Mouse (Mus musculus) hindbrain, embryonic 15.5 days (tissue): ENCODE measurements around the gene Add1. TPM values are rescaled to one million over a fixed set of nuclear protein-coding genes. Genes with fewer than 3 reads are reported as not detected.
A peak's percentile ranks its signal among the peaks of the same experiment; 100 is the strongest.
"Not testable (repeated sequence)": the region's sequence is repeated elsewhere in the genome, so short reads cannot be mapped to it uniquely, and the experiment has no call there.

Experiments
- ATAC-seq: fragments of 200-750 bp; cut with Nextera tagmentation; 2 replicates; pipeline ENCODE4 v1.8.0; 2017; ENCODE audit warnings: low read depth, moderate number of reproducible peaks, moderate TSS enrichment; ENCODE audit not compliant: low FRiP score
- H3K27ac ChIP-seq: fragments of 300-500 bp; sonication (generic); replicated peaks from 2 replicates; pipeline ENCODE4 v1.5.1; 2015; ENCODE audit warnings: mild to moderate bottlenecking, inconsistent platforms
- H3K27me3 ChIP-seq: fragments of 300-500 bp; sonication (generic); 2 replicates; pipeline ENCODE4 v1.6.1; 2015; ENCODE audit warnings: control low read depth, inconsistent platforms
- H3K36me3 ChIP-seq: fragments of 300-500 bp; sonication (generic); 2 replicates; pipeline ENCODE4 v1.6.1; 2015; ENCODE audit warnings: control low read depth, inconsistent platforms
- H3K4me1 ChIP-seq: fragments of 300-500 bp; sonication (generic); replicated peaks from 2 replicates; pipeline ENCODE4 v1.6.1; 2015; ENCODE audit warnings: control low read depth, inconsistent platforms
- H3K4me2 ChIP-seq: fragments of 300-500 bp; sonication (generic); 2 replicates; pipeline ENCODE4 v1.6.1; 2015; ENCODE audit warnings: moderate library complexity, mild to moderate bottlenecking, inconsistent platforms
- H3K4me3 ChIP-seq: fragments of 300-500 bp; sonication (generic); 2 replicates; pipeline ENCODE4 v1.5.1; 2015; ENCODE audit warnings: mild to moderate bottlenecking, inconsistent platforms
- H3K9ac ChIP-seq: fragments of 300-500 bp; sonication (generic); 2 replicates; pipeline ENCODE4 v1.6.1; 2015; ENCODE audit warnings: inconsistent platforms
- H3K9me3 ChIP-seq: fragments of 300-500 bp; sonication (generic); 2 replicates; pipeline ENCODE4 v1.6.1; 2016; ENCODE audit warnings: control low read depth, inconsistent platforms
- WGBS: fragments of 180-500 bp; shearing (Covaris S2); methylation state at CpG from one replicate; pipeline ENCODE4 v1.1.7; 2015; 5-methylcytosine and 5-hydroxymethylcytosine counted together
- polyA plus RNA-seq: library from polyadenylated mRNA; unstranded; fragments of >200 nt; fragmentation: Nextera tagmentation; extraction: Ambion mirVana; gene quantifications from 2 replicates; pipeline ENCODE4 v1.2.1, GENCODE M21; 2015

Add1 gene
- polyA plus RNA-seq, 1 experiment from 2014 or later = 221 TPM

DNA sequence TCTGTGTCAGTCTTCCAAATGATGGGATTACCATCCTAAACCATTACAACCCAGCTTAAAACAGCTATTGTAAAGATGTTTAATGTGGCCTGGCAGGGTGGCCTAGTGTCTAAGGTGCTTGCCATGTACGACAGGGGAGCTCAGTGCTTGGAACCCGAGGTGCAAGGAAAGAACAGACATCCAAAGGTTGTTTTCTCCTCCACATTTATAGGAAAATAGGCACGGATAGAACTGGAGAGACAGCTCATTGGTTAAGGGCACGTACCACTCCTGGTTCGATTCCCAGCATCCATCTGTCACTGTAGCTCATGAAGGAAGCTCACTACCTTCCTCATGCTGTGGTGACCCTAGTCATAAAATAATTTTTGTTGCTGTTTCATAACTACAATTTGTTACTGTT lies 14.4 kb downstream of the Add1 start:
- no peaks in the 10 kb centered on the region for H3K9me3 ChIP-seq
- no peak overlapping the region for H3K9ac ChIP-seq
- no peak overlapping the region for H3K4me2 ChIP-seq
- no peak overlapping the region for H3K4me3 ChIP-seq
- H3K36me3 ChIP-seq = no peaks in the 10 kb centered on the region
- H3K4me1 ChIP-seq = peaks cover 33% of the 10 kb centered on the region
- WGBS = 88% methylated on average over 5 of the region's 5 CpGs
- no peaks in the 10 kb centered on the region for H3K27me3 ChIP-seq
- ATAC-seq = no peak
- no peak overlapping the region for H3K27ac ChIP-seq

GRCm38 (mm10) chr5:34590059-34590458 lies 16.6 kb downstream of the Add1 start:
- Histone ChIP-seq H3K27ac (no peak overlapping the region), H3K4me1 (peaks cover 26% of the 10 kb centered on the region), H3K4me2 (no peak overlapping the region), H3K4me3 (no peak overlapping the region), H3K9me3 (no peaks in the 10 kb centered on the region), H3K36me3 (no peaks in the 10 kb centered on the region), H3K9ac (no peak overlapping the region), H3K27me3 (no peaks in the 10 kb centered on the region)
- no peak for ATAC-seq
- 10% methylated on average over 5 of the region's 5 CpGs for WGBS

DNA sequence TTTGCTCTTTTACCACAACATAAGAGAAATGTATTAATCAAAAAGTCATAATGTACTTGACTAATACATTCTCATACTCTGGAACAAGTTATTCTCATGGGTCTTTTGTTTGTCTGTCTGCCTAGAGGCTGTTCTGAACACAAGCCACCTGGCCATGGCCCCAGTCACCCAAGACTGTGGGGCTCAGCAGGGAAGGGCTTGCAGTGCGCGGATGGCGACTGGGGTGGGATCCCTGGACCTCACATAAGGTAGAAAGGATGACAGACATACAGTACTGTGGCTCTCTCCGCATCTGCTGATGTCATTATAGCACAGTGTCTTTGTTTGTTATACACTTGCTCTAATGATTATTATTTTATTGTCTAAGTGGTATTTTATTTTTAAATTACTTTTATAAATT lies 17.2 kb downstream of the Add1 start:
- Histone ChIP-seq H3K36me3 (no peaks in the 10 kb centered on the region), H3K4me1 (peaks cover 26% of the 10 kb centered on the region), H3K4me2 (no peak overlapping the region), H3K27me3 (no peaks in the 10 kb centered on the region), H3K9ac (no peak overlapping the region), H3K4me3 (no peak overlapping the region), H3K27ac (no peak overlapping the region), H3K9me3 (no peaks in the 10 kb centered on the region)
- 48% methylated on average over 4 of the region's 4 CpGs for WGBS
- ATAC-seq = no peak

DNA sequence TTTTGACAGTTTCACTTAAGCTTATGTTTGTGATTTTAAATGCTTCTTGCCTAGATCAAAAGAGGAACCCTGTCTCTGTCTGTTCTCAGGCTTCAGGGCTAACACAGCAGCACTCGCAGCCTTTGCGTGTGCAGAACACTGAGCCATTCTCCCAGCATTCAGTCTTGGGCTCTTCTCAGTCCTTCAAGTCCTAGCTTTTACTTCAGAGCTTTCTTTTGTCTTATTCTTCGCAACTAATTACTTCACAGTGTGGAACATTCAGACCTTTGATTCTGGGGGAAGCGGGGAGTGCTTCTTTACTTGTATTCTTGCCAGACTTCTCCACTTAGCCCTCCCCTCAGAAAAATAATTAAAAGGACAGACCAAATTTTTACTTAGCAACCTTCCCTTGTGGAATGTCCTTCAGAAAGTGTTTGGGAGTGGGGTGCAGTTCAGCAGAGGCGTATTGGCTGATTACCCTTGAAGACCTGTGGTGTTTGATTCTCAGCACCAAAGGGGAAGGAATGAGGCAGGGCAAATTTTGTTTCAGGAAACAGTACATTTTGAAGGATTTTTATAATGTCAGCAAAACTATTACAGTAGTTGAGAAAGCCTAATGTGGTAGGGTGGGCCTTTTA lies 18.0 kb downstream of the Add1 start:
- Histone ChIP-seq H3K4me2 (no peak overlapping the region), H3K4me1 (peaks cover 26% of the 10 kb centered on the region), H3K4me3 (no peak overlapping the region), H3K9ac (no peak overlapping the region), H3K27me3 (no peaks in the 10 kb centered on the region), H3K9me3 (no peaks in the 10 kb centered on the region), H3K36me3 (no peaks in the 10 kb centered on the region), H3K27ac (0 out of 2 replicates have a peak overlapping the region, but pooled peaks have one; percentile 51)
- ATAC-seq = no peak
- WGBS = 28% methylated on average over 5 of the region's 5 CpGs

- not testable (repeated sequence) for H3K27me3 ChIP-seq, H3K36me3 ChIP-seq, H3K4me3 ChIP-seq, H3K9ac ChIP-seq, H3K27ac ChIP-seq, ATAC-seq, H3K9me3 ChIP-seq, H3K4me2 ChIP-seq
- H3K4me1 ChIP-seq = peaks cover 22% of the 10 kb centered on the region
- 80% methylated on average over 5 of the region's 5 CpGs for WGBS
Observed at GRCm38 (mm10) chr5:34592224-34592623, 18.8 kb downstream of the Add1 start.

DNA sequence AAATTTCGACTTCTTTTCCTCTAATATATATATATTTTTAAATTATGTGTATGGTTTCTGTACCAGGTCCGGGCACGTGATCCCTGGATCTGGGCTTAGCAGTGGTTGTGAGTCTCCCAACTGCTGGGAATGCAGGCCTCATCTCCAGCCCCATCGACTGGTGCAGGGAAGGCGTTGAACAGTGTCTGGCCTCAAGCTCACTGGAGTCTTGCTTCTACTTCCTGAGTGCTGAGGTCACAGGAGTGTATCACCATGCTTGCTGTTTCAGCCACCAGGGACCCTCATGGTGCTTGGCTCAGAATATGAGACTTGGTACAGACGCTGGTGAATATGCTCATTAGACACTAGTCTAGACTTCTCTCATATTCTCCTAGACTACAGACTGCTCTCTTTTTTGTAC lies 19.2 kb downstream of the Add1 start:
- ATAC-seq = no peak
- no peaks in the 10 kb centered on the region for H3K27me3 ChIP-seq
- no peaks in the 10 kb centered on the region for H3K36me3 ChIP-seq
- H3K4me2 ChIP-seq = no peak overlapping the region
- peaks cover 19% of the 10 kb centered on the region for H3K4me1 ChIP-seq
- 93% methylated on average over 6 of the region's 6 CpGs for WGBS
- no peaks in the 10 kb centered on the region for H3K9me3 ChIP-seq
- H3K27ac ChIP-seq = no peak overlapping the region
- no peak overlapping the region for H3K9ac ChIP-seq
- no peak overlapping the region for H3K4me3 ChIP-seq

DNA sequence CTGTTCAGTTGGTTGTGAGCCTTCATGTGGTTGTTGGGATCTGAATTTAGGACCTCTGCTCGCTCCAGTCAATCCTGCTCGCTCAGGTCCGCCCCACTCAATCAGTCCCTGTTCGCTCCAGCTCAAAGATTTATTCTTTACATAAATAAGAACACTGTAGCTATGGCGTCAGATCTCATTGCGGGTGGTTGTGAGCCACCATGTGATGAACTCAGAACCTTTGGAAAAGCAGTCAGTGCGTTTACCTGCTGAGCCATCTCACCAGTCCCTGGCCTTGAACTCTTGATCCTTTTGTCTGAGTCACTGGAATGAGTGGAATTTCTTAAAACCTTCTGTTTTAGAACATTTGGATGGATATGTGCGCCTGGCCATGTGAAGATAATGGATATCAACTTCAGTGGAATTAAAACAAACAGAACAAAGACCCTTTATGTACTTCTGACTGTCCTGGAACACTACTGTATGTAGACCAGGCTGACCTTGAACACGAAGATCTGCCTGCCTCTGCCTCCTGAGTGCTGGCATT lies 19.8 kb downstream of the Add1 start:
- ATAC-seq = no peak
- Histone ChIP-seq H3K27me3 (no peaks in the 10 kb centered on the region), H3K9ac (no peak overlapping the region), H3K27ac (no peak overlapping the region), H3K9me3 (no peaks in the 10 kb centered on the region), H3K36me3 (no peaks in the 10 kb centered on the region), H3K4me1 (peaks cover 19% of the 10 kb centered on the region), H3K4me2 (no peak overlapping the region), H3K4me3 (no peak overlapping the region)
- WGBS = 95% methylated on average over 9 of the region's 9 CpGs

DNA sequence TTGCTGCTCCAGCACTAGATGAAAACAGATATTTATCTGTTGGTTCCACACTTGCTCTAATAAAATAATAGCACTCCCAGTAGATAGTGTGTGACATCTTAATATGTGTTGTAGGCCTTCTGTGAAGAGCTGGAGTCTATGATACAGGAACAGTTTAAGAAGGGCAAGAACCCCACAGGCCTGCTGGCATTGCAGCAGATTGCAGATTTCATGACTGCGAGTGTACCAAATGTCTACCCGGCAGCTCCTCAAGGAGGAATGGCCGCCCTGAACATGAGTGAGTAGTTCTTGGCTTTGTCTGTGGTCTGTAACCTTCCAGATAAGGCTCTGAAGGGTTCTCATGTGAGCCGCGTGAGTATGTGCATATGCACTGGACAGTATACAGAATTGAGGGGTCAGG lies 31.1 kb downstream of the Add1 start:
- H3K27me3 ChIP-seq = no peaks in the 10 kb centered on the region
- peaks cover 61% of the 10 kb centered on the region for H3K36me3 ChIP-seq
- H3K4me3 ChIP-seq = no peak overlapping the region
- 91% methylated on average over 5 of the region's 5 CpGs for WGBS
- ATAC-seq = no peak
- no peak overlapping the region for H3K4me2 ChIP-seq
- H3K9me3 ChIP-seq = no peaks in the 10 kb centered on the region
- H3K9ac ChIP-seq = no peak overlapping the region
- H3K4me1 ChIP-seq = no peaks in the 10 kb centered on the region
- H3K27ac ChIP-seq = no peak overlapping the region

DNA sequence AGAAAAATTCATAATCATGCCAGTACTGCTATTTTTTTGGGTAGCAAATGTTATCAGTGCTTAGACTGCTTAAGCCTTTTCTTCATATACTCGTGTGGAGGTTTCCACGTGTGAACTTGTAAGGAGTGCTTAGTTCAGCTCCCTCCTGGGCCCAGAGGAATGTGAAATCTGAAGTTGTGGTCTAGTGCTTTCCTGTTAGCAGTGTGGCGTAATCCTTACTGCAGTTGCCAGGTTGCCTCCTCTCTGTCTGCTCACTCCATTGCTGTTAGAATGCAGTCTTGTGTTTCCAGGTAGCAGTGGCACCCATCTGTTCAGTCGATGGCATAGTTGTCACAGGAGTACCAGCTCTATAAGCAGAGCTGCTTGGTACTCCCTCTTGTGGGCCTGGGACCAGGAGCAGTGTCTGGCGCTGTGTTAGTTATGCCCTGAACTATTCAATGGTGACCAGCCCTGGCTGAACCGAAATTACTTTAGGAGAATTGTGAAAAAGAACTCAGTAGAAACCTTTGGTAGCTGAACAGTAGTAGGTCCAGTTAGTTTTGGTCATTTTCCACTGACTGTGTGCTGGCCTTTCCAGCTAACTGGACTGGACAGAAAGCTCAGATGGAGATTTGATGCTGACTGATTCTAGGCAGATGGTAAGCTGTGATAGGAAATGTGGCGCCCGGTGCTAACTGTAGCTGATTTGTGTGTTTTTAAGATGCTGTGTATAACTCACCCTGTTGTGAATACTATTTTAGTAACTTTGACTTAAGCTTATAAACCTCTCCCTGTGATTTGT lies 33.8 kb downstream of the Add1 start:
- Histone ChIP-seq H3K4me2 (no peak overlapping the region), H3K27me3 (no peaks in the 10 kb centered on the region), H3K9me3 (no peaks in the 10 kb centered on the region), H3K4me1 (no peaks in the 10 kb centered on the region), H3K27ac (no peak overlapping the region), H3K36me3 (peaks cover 70% of the 10 kb centered on the region), H3K9ac (no peak overlapping the region), H3K4me3 (no peak overlapping the region)
- no peak for ATAC-seq
- WGBS = 89% methylated on average over 8 of the region's 8 CpGs

GRCm38 (mm10) chr5:34608226-34608625 lies 34.8 kb downstream of the Add1 start:
- Histone ChIP-seq H3K36me3 (peaks cover 72% of the 10 kb centered on the region), H3K4me2 (no peak overlapping the region), H3K4me1 (no peaks in the 10 kb centered on the region), H3K27ac (no peak overlapping the region), H3K9ac (no peak overlapping the region), H3K9me3 (no peaks in the 10 kb centered on the region), H3K4me3 (no peak overlapping the region), H3K27me3 (no peaks in the 10 kb centered on the region)
- WGBS = 86% methylated on average over 3 of the region's 3 CpGs
- ATAC-seq = no peak

DNA sequence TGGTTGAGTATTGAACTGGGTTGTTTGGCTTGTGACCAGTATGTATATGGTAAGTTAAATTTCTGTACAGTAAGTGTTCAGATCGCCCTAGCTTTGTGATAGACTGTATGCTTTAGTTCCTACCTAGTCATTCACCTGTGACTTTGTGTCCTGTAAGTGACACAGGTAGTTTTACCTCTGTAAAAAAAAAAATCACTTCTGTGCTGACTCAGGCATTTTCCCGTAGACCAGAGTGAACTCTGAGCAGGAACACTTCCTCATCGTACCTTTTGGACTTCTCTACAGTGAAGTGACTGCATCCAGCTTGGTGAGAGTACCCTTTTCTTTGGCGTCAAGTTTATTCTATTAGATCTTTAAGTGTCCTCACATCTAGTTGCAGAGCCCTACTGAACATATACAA lies 36.5 kb downstream of the Add1 start:
- Histone ChIP-seq H3K27ac (no peak overlapping the region), H3K36me3 (peaks cover 81% of the 10 kb centered on the region), H3K4me3 (no peak overlapping the region), H3K9ac (no peak overlapping the region), H3K4me2 (no peak overlapping the region), H3K4me1 (no peaks in the 10 kb centered on the region), H3K27me3 (no peaks in the 10 kb centered on the region), H3K9me3 (no peaks in the 10 kb centered on the region)
- no peak for ATAC-seq
- 90% methylated on average over 4 of the region's 4 CpGs for WGBS

- H3K27ac ChIP-seq = no peak overlapping the region
- H3K9ac ChIP-seq = no peak overlapping the region
- H3K4me2 ChIP-seq = no peak overlapping the region
- peaks cover 21% of the 10 kb centered on the region for H3K4me1 ChIP-seq
- H3K27me3 ChIP-seq = no peaks in the 10 kb centered on the region
- H3K36me3 ChIP-seq = peaks cover 68% of the 10 kb centered on the region
- no peak for ATAC-seq
- WGBS = 94% methylated on average over 2 of the region's 2 CpGs
- no peak overlapping the region for H3K4me3 ChIP-seq
- H3K9me3 ChIP-seq = no peaks in the 10 kb centered on the region
Observed at GRCm38 (mm10) chr5:34632996-34633395, 59.5 kb downstream of the Add1 start.
